In the genomic region with DNA sequence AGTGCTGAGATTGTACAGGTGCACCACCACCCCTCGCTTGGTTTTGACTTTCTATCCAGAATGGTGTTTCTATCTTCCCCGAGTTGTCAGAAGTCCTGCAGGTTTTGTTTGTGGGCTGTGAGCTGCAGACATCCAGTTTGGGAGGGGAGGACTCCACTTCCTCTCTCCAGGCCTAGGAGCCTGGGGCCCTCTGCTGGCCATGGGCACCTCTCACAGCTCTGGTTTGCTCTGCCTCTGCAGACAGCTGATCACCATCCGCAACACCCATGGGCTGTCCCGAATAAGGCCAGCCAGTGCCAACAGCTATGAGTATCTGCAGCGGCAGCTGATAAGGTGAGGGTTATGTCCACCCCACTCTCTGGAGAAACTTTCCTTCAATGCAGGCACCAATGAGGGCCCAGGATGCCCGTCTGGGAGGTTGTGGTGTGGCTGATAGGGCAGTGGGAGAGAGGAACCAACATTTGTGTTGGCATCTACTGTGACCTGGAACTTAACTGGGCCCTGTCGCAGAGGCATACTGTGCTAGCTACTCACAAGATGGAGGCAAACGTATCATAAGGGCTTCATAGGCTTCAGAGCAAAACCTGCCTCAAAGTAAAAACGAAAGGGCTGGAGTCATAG, we compare ENCODE assay signal across 9 mouse cellular contexts. TPM values are rescaled to one million over a fixed set of nuclear protein-coding genes. Genes with fewer than 3 reads are reported as not detected.
A peak's percentile ranks its signal among the peaks of the same experiment; 100 is the strongest.
DNase-seq lines count a peak whose midpoint lies in the region; ATAC-seq lines count a peak whose summit lies in the region.
"Had no signal": no experiment of that assay in that cellular context is flagged by ENCODE, and none has a peak within 500 bp of the region (broad histone marks: within the 10 kb centered on the region; RNA-seq: fewer than 3 reads in every experiment).

No protein-coding gene starts in this region.

- no peaks in the 10 kb centered on the region for H3K4me1 ChIP-seq in limb, embryonic 11.5 days (ENCODE audit: control insufficient read depth, insufficient read depth, low read length)
- no peaks in the 10 kb centered on the region for H3K4me1 ChIP-seq in midbrain, embryonic 10.5 days

- no peak overlapping the region for H3K4me2 ChIP-seq in limb, embryonic 11.5 days (ENCODE audit: low read depth, severe bottlenecking)

- no peak overlapping the region for H3K27ac ChIP-seq in limb, embryonic 11.5 days (replicated peaks; ENCODE audit: low read depth, low read length)
- H3K27ac ChIP-seq in midbrain, embryonic 10.5 days (replicated peaks): no peak overlapping the region

- no peak for DNase-seq in cerebellum, adult 11 months
- DNase-seq in cerebellum, postnatal 36 days: peak; percentile 40 to 53
- DNase-seq in gastrocnemius, postnatal 14 days: peak; percentile 81
- DNase-seq in induced T-regulatory cell, adult 2 months (ENCODE audit: low read depth): peak; percentile 69
- peak; percentile 69 for DNase-seq in limb, embryonic 11.5 days (ENCODE audit: low spot score)
- DNase-seq in midbrain, embryonic 10.5 days (ENCODE audit: low spot score): peak; percentile 39
- DNase-seq in spleen, adult 12 weeks (ENCODE audit: low spot score): peak; percentile 45

- peak; percentile 52; the same call in 1 of the 2 replicates for ATAC-seq in cerebellum, adult (ENCODE audit: insufficient number of reproducible peaks, low FRiP score, low TSS enrichment)
- no peak for ATAC-seq in limb, embryonic 11.5 days (ENCODE audit: insufficient number of reproducible peaks, low FRiP score, low TSS enrichment, low read depth)

- intact Hi-C loops in gastrocnemius, postnatal 14 days (cut with DNase I; ENCODE audit: low total_unique reads): loop anchor here (10.0 kb wide), 1 partner anchor 98 kb away; no protein-coding TSS in a partner anchor

- H3K27me3 ChIP-seq in limb, embryonic 11.5 days (ENCODE audit: control insufficient read depth, insufficient read depth, low read length): no peaks in the 10 kb centered on the region
- H3K27me3 ChIP-seq in midbrain, embryonic 10.5 days (ENCODE audit: low read depth, poor library complexity, severe bottlenecking): no peaks in the 10 kb centered on the region

- WGBS in limb, embryonic 11.5 days: 58% methylated on average over 9 of the region's 9 CpGs
- 61% methylated on average over 9 of the region's 9 CpGs for WGBS in midbrain, embryonic 10.5 days

- no peak overlapping the region for H3K4me3 ChIP-seq in limb, embryonic 11.5 days (ENCODE audit: low read depth, low read length)
- H3K4me3 ChIP-seq in midbrain, embryonic 10.5 days: no peak overlapping the region

- H3K36me3 ChIP-seq in limb, embryonic 11.5 days (ENCODE audit: control insufficient read depth, insufficient read depth, low read length): no peaks in the 10 kb centered on the region
- H3K36me3 ChIP-seq in midbrain, embryonic 10.5 days: no peaks in the 10 kb centered on the region

- no peaks in the 10 kb centered on the region for H3K9me3 ChIP-seq in limb, embryonic 11.5 days (ENCODE audit: control insufficient read depth, low read length)
- no peaks in the 10 kb centered on the region for H3K9me3 ChIP-seq in midbrain, embryonic 10.5 days (replicated peaks)

- no peak overlapping the region for H3K9ac ChIP-seq in limb, embryonic 11.5 days (ENCODE audit: low read length)

RNA-seq across cellular contexts. Expression of a gene that starts 17.1 kb away (rescaled TPM):
- 10 to 100 TPM; 25.2 to 26.1 TPM for total RNA-seq in gastrocnemius, postnatal 14 days (2021)
- 32.0 and 36.4 TPM in 2 replicates for polyA plus RNA-seq in limb, embryonic 11.5 days (2014; fragmentation: Nextera tagmentation; extraction: Ambion mirVana)
- polyA plus RNA-seq in midbrain, embryonic 10.5 days (2016; fragmentation: Nextera tagmentation; extraction: Ambion mirVana): 29.6 and 36.0 TPM in 2 replicates

RNA-seq across cellular contexts. Expression of a gene that starts 23.1 kb away (rescaled TPM):
- 10 to 100 TPM; 46.7 to 51.9 TPM for total RNA-seq in gastrocnemius, postnatal 14 days (2021)
- polyA plus RNA-seq in limb, embryonic 11.5 days (2014; fragmentation: Nextera tagmentation; extraction: Ambion mirVana): 79.3 and 79.6 TPM in 2 replicates
- 68.5 and 78.2 TPM in 2 replicates for polyA plus RNA-seq in midbrain, embryonic 10.5 days (2016; fragmentation: Nextera tagmentation; extraction: Ambion mirVana)

RNA-seq across cellular contexts. Expression of a gene that starts 27.8 kb away (rescaled TPM):
- total RNA-seq in gastrocnemius, postnatal 14 days (2021): not detected
- 0.81 and 0.93 TPM in 2 replicates for polyA plus RNA-seq in limb, embryonic 11.5 days (2014; fragmentation: Nextera tagmentation; extraction: Ambion mirVana)
- 0.30 and 0.39 TPM in 2 replicates for polyA plus RNA-seq in midbrain, embryonic 10.5 days (2016; fragmentation: Nextera tagmentation; extraction: Ambion mirVana)
- total RNA-seq: left cerebral cortex, adult 8-10 months had no signal
